Mouse (Mus musculus) embryonic facial prominence, embryonic 12.5 days (tissue): ENCODE measurements around the gene Gm43191. TPM values are rescaled to one million over a fixed set of nuclear protein-coding genes. Genes with fewer than 3 reads are reported as not detected.

Source experiments
- ATAC-seq: fragments of 200-750 bp; cut with Nextera tagmentation; 2 replicates; pipeline ENCODE4 v1.8.0; 2017; ENCODE audit not compliant: insufficient number of reproducible peaks, insufficient read depth, low FRiP score, low TSS enrichment
- H3K27ac ChIP-seq: fragments of 300-500 bp; sonication (generic); 2 replicates; pipeline ENCODE4 v1.5.1; 2016; ENCODE audit warnings: mild to moderate bottlenecking
- H3K27me3 ChIP-seq: fragments of 300-500 bp; sonication (generic); 2 replicates; pipeline ENCODE4 v1.6.1; 2016; ENCODE audit warnings: mild to moderate bottlenecking, moderate library complexity
- H3K36me3 ChIP-seq: fragments of 300-500 bp; sonication (generic); 2 replicates; pipeline ENCODE4 v1.6.1; 2016; ENCODE audit warnings: mild to moderate bottlenecking
- H3K4me1 ChIP-seq: fragments of 300-500 bp; sonication (generic); 2 replicates; pipeline ENCODE4 v1.6.1; 2016
- H3K4me2 ChIP-seq: fragments of 300-500 bp; sonication (generic); replicated peaks from 2 replicates; pipeline ENCODE4 v1.6.1; 2016; ENCODE audit warnings: mild to moderate bottlenecking, moderate library complexity
- H3K4me3 ChIP-seq: fragments of 300-500 bp; sonication (generic); 2 replicates; pipeline ENCODE4 v1.5.1; 2016; ENCODE audit warnings: mild to moderate bottlenecking
- H3K9ac ChIP-seq: fragments of 300-500 bp; sonication (generic); 2 replicates; pipeline ENCODE4 v1.6.1; 2016; ENCODE audit warnings: mild to moderate bottlenecking, moderate library complexity
- H3K9me3 ChIP-seq: fragments of 300-500 bp; sonication (generic); 2 replicates; pipeline ENCODE4 v1.6.1; 2016; ENCODE audit warnings: mild to moderate bottlenecking, moderate library complexity
- WGBS: fragments of 180-500 bp; shearing (Covaris S2); methylation state at CpG from one replicate; pipeline ENCODE4 v1.1.7; 2016; 5-methylcytosine and 5-hydroxymethylcytosine counted together
- polyA plus RNA-seq: library from polyadenylated mRNA; unstranded; fragments of >200 nt; fragmentation: Nextera tagmentation; extraction: Ambion mirVana; gene quantifications from 2 replicates; pipeline ENCODE4 v1.2.1, GENCODE M21; 2016

Gm43191 gene
- polyA plus RNA-seq, 1 experiment from 2014 or later: not detected

GRCm38 (mm10) chr3:116641811-116642371 is 39.2 kb downstream of the Gm43191 start:
- H3K27me3 ChIP-seq: no peaks in the 10 kb centered on the region
- H3K9me3 ChIP-seq: no peaks in the 10 kb centered on the region
- H3K9ac ChIP-seq: no peak overlapping the region
- 92% methylated on average over 6 of the region's 6 CpGs for WGBS
- H3K36me3 ChIP-seq: peaks cover 69% of the 10 kb centered on the region
- no peak for ATAC-seq
- no peak overlapping the region for H3K4me2 ChIP-seq
- no peak overlapping the region for H3K27ac ChIP-seq
- H3K4me1 ChIP-seq: no peaks in the 10 kb centered on the region
- no peak overlapping the region for H3K4me3 ChIP-seq

- H3K36me3 ChIP-seq: peaks cover 75% of the 10 kb centered on the region
- no peak overlapping the region for H3K4me3 ChIP-seq
- no peak overlapping the region for H3K4me2 ChIP-seq
- 86% methylated on average over 1 of the region's 1 CpGs for WGBS
- H3K4me1 ChIP-seq: no peaks in the 10 kb centered on the region
- no peaks in the 10 kb centered on the region for H3K9me3 ChIP-seq
- no peak overlapping the region for H3K9ac ChIP-seq
- ATAC-seq: no peak
- no peak overlapping the region for H3K27ac ChIP-seq
- no peaks in the 10 kb centered on the region for H3K27me3 ChIP-seq
These were observed 41.0 kb downstream of the Gm43191 start for GRCm38 (mm10) chr3:116640024-116640423.

DNA sequence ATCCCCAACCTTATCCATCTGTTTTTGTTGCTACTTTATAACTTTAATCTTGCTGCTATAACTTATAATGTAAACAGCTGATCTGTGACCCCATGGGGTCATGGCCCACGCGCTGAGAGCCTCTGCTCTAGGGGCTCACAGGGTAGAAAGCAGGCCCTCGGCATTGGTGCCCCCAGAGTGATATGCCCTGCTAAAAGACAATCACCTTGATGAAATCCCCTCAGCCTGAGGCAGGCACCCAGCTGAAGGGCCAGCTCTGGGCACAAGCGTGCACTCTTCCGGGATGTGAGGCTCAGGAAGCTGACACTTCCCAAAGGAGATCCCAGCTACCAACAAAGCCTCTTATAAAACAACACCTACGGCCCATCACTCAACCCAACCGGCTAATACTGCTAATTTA is 42.5 kb downstream of the Gm43191 start:
- Histone ChIP-seq H3K4me3 (no peak overlapping the region), H3K36me3 (peaks cover 86% of the 10 kb centered on the region), H3K27ac (no peak overlapping the region), H3K4me2 (no peak overlapping the region), H3K9ac (no peak overlapping the region), H3K4me1 (no peaks in the 10 kb centered on the region), H3K27me3 (no peaks in the 10 kb centered on the region), H3K9me3 (no peaks in the 10 kb centered on the region)
- no peak for ATAC-seq
- WGBS: 87% methylated on average over 7 of the region's 7 CpGs

DNA sequence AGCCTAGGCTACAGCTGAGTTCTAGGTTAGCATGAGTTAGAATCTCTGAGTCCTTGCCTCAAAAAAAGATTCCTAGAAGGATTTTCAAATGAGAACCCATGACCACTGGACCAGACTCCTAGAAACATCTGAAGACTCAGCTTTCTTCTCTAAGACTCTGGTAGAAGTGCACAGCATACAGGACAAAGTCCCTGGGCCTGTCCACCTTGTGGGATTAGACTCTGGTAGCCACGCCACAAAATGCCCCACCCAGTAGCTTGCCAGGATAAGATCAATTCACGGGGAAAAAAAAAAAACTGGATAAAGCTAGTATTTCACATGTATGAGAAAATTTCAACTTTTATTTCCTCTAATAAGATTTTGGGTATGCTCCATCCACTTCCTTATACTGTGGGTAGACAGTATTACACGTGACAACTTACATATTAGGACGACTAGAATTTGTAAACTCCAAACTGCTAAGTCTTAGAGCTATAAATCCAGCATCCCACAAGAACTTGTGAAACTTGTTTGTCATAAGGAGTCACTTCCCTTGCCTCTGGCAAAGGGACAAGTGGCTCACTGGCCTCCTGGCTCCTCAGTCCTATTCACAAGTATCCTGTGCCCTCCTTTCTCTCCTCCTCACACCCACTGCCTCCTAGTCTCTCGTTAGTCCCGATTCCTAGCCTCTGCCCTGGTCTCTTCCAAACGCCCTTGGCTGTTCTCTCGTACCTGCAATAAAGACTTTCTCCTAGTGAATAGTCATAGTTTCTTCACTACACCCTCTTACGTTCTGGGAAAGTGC is 43.2 kb downstream of the Gm43191 start:
- Histone ChIP-seq H3K36me3 (peaks cover 79% of the 10 kb centered on the region), H3K27me3 (no peaks in the 10 kb centered on the region), H3K4me3 (no peak overlapping the region), H3K4me2 (no peak overlapping the region), H3K4me1 (no peaks in the 10 kb centered on the region), H3K9me3 (no peaks in the 10 kb centered on the region), H3K27ac (no peak overlapping the region), H3K9ac (no peak overlapping the region)
- 88% methylated on average over 9 of the region's 9 CpGs for WGBS
- ATAC-seq: no peak

GRCm38 (mm10) chr3:116635799-116636198 is 45.3 kb downstream of the Gm43191 start:
- no peaks in the 10 kb centered on the region for H3K27me3 ChIP-seq
- H3K36me3 ChIP-seq: peaks cover 72% of the 10 kb centered on the region
- no peaks in the 10 kb centered on the region for H3K4me1 ChIP-seq
- H3K4me2 ChIP-seq: no peak overlapping the region
- 70% methylated on average over 5 of the region's 5 CpGs for WGBS
- no peak overlapping the region for H3K27ac ChIP-seq
- H3K9ac ChIP-seq: no peak overlapping the region
- no peak for ATAC-seq
- no peaks in the 10 kb centered on the region for H3K9me3 ChIP-seq
- H3K4me3 ChIP-seq: no peak overlapping the region

DNA sequence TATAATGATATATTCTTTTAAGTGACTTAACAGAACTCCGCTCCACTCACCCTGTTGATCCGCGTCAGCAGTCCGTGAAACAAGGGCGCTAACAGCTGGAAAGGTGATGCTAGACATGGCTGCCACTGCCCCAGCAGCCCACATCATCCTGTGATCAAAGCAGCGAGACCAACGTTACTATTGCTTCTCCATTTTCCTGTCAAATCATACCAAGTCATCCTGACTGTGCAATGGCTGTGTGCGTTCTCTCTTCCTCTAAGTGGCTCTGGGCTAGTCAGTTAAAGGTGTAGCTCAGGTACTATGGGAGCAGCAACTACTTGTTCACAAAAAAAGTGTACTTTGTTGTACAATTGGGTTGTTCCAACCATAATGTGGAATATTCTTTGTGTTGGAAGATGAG is 46.2 kb downstream of the Gm43191 start:
- WGBS: 94% methylated on average over 8 of the region's 8 CpGs

GRCm38 (mm10) chr3:116634091-116634490 is 47.0 kb downstream of the Gm43191 start:
- no peak for ATAC-seq
- no peak overlapping the region for H3K4me2 ChIP-seq
- peaks cover 61% of the 10 kb centered on the region for H3K36me3 ChIP-seq
- no peak overlapping the region for H3K9ac ChIP-seq
- WGBS: 93% methylated on average over 3 of the region's 3 CpGs
- H3K4me1 ChIP-seq: no peaks in the 10 kb centered on the region
- no peaks in the 10 kb centered on the region for H3K27me3 ChIP-seq
- no peak overlapping the region for H3K27ac ChIP-seq
- H3K9me3 ChIP-seq: no peaks in the 10 kb centered on the region
- H3K4me3 ChIP-seq: no peak overlapping the region

More for the DNA sequence above, 46.2 kb downstream of the Gm43191 start:
- Histone ChIP-seq H3K36me3 (peaks cover 69% of the 10 kb centered on the region), H3K9me3 (no peaks in the 10 kb centered on the region), H3K4me2 (no peak overlapping the region), H3K27ac (no peak overlapping the region), H3K4me3 (no peak overlapping the region), H3K9ac (no peak overlapping the region), H3K27me3 (no peaks in the 10 kb centered on the region), H3K4me1 (no peaks in the 10 kb centered on the region)
- ATAC-seq: no peak

GRCm38 (mm10) chr3:116632971-116633370 is 48.1 kb downstream of the Gm43191 start:
- 92% methylated on average over 3 of the region's 3 CpGs for WGBS
- Histone ChIP-seq H3K27me3 (no peaks in the 10 kb centered on the region), H3K36me3 (peaks cover 54% of the 10 kb centered on the region), H3K4me2 (no peak overlapping the region), H3K9ac (no peak overlapping the region), H3K9me3 (no peaks in the 10 kb centered on the region), H3K4me1 (no peaks in the 10 kb centered on the region), H3K4me3 (no peak overlapping the region), H3K27ac (no peak overlapping the region)
- no peak for ATAC-seq

DNA sequence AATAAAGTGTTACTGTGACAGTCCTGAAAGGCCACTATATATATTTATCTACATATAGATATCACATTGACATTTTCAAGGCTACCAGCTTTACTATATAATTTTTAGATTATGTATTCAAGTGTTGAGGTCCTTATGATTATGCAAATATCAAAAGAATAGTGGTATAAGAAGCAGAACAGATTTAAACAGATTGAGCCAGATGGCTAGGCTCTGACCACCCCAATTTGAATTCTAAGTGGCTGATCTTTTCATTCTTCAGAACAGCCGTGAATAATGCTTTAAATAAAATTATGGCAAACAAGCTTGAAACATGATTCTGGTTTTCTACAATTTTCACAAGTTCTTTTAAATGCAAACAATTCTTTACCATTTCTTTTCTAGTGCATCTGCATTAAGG is 49.6 kb downstream of the Gm43191 start:
- H3K4me1 ChIP-seq: no peaks in the 10 kb centered on the region
- no peaks in the 10 kb centered on the region for H3K9me3 ChIP-seq
- no peak overlapping the region for H3K27ac ChIP-seq
- H3K27me3 ChIP-seq: no peaks in the 10 kb centered on the region
- H3K4me3 ChIP-seq: no peak overlapping the region
- no peak overlapping the region for H3K4me2 ChIP-seq
- whole genome bisulfite sequencing: 88% methylated on average over 1 of the region's 1 CpGs
- no peak for ATAC-seq
- H3K9ac ChIP-seq: no peak overlapping the region
- H3K36me3 ChIP-seq: peaks cover 50% of the 10 kb centered on the region

GRCm38 (mm10) chr3:116622641-116623040 is 58.4 kb downstream of the Gm43191 start:
- WGBS: 92% methylated on average over 7 of the region's 7 CpGs
- Histone ChIP-seq H3K9ac (no peak overlapping the region), H3K4me3 (no peak overlapping the region), H3K27me3 (no peaks in the 10 kb centered on the region), H3K4me2 (no peak overlapping the region), H3K9me3 (no peaks in the 10 kb centered on the region), H3K36me3 (peaks cover 38% of the 10 kb centered on the region), H3K4me1 (no peaks in the 10 kb centered on the region), H3K27ac (no peak overlapping the region)
- ATAC-seq: no peak

- Histone ChIP-seq H3K36me3 (peaks cover 39% of the 10 kb centered on the region), H3K9ac (no peak overlapping the region), H3K27me3 (no peaks in the 10 kb centered on the region), H3K9me3 (no peaks in the 10 kb centered on the region), H3K4me2 (no peak overlapping the region), H3K27ac (no peak overlapping the region), H3K4me3 (no peak overlapping the region), H3K4me1 (no peaks in the 10 kb centered on the region)
- ATAC-seq: no peak
- WGBS: 93% methylated on average over 7 of the region's 7 CpGs
These were observed 60.3 kb downstream of the Gm43191 start for GRCm38 (mm10) chr3:116620636-116621370.

DNA sequence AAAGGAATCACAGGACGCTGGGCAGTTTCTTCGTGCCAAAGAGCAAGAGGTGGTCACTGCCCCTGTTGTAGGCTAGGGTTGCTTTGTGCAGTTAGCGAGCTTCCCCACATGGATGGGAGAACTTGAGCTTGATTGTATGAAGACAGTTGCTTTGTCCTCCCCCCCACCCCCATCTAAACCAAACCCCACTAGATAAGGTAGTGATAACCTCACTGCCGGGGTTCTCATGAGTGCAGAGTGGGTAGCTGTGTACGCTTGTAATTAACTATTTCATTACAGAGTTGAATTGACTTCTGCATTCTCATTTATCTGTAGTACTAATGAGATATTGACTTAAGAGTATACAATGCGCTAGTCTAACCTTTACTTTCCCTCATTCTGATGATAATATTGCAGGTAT is 62.2 kb downstream of the Gm43191 start:
- no peak overlapping the region for H3K9ac ChIP-seq
- H3K4me3 ChIP-seq: no peak overlapping the region
- H3K27ac ChIP-seq: no peak overlapping the region
- H3K36me3 ChIP-seq: peaks cover 58% of the 10 kb centered on the region
- no peak overlapping the region for H3K4me2 ChIP-seq
- H3K9me3 ChIP-seq: no peaks in the 10 kb centered on the region
- no peaks in the 10 kb centered on the region for H3K4me1 ChIP-seq
- no peaks in the 10 kb centered on the region for H3K27me3 ChIP-seq
- WGBS: 80% methylated on average over 6 of the region's 6 CpGs
- ATAC-seq: no peak
